Mouse (Mus musculus): ENCODE data around the gene Ccdc155.

Gene Ccdc155

GRCm38 (mm10) chr7:45144368-45145174 lies 60.1 kb downstream of the Ccdc155 start:
- DNase-seq (ENCODE audit: low read depth): no peak

GRCm38 (mm10) chr7:45141914-45142313 lies 62.8 kb downstream of the Ccdc155 start:
- DNase-seq (ENCODE audit: low read depth): no peak

DNA sequence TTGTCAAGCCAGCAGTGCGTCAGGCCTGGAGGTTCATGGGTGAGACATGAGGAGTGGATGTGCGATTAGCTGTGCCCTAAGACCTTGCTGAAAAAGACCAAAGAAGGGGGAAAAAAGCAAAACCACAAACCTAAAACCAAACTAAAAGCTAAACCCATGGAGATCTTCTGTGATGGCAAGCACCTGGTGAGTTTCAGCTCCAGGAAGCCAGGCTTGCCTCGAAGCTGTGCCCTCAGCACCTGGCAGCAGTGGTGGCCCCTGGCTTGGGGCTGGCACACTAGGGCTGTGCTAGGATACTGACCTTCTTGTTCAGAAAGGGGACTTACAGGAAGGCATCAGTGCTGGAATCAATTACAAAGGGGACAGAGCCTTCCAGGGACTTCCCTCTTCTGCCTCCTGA lies 63.4 kb downstream of the Ccdc155 start:
- no peak for DNase-seq (ENCODE audit: low read depth)

GRCm38 (mm10) chr7:45139904-45140723 lies 64.6 kb downstream of the Ccdc155 start:
- no peak for DNase-seq (ENCODE audit: low read depth)

DNA sequence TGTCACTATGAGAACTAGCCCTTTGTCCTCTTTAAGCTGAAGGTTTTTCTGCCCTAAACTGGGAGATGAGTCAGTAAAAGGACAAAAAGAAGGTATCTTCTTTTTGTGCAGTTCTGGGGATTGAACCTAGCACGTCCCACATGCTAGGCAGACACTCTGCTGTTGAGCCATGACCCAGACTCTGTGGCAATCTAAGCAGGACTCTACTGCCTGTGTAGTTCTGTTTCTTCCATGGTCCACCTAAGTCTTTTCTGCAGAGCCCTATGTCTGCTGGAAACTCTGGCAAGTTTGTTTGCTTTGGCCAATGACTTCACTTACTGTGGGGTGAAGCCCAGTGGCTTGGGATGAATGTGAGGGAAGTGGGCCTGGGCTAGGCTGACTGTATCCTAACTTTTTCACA lies 66.3 kb downstream of the Ccdc155 start:
- peak; percentile 43 for DNase-seq (ENCODE audit: low read depth)

GRCm38 (mm10) chr7:45137171-45138006 lies 67.3 kb downstream of the Ccdc155 start:
- DNase-seq (ENCODE audit: low read depth): peak; percentile 99

GRCm38 (mm10) chr7:45135993-45136567 lies 68.6 kb downstream of the Ccdc155 start, which contains the start of the genes Gm45713 and Flt3l:
TSS of gene Gm45713 (minus strand) at chr7:45136231.
TSS of gene Flt3l (minus strand) at chr7:45136432.
- DNase-seq (ENCODE audit: low read depth): peak; percentile 92

DNA sequence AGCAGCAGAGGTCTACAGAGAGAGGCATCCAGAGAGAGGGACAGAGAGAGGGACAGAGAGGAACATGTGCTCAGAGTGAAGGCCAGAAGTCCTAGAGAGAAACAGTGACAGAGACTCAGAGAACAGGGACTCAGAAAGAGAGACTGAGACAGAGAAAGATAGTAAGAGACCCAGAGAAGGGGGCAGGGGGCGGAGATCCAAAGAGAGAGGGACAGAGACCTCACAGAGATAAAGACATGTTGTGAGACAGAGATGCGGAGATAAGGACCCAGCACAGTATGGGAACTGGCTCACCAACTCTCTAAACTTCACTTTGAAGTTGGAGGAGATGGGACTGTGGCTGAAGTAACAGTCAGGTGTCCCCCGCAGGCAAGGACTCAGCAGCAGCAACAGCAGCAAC lies 69.3 kb downstream of the Ccdc155 start:
- DNase-seq (ENCODE audit: low read depth): peak; percentile 41

DNA sequence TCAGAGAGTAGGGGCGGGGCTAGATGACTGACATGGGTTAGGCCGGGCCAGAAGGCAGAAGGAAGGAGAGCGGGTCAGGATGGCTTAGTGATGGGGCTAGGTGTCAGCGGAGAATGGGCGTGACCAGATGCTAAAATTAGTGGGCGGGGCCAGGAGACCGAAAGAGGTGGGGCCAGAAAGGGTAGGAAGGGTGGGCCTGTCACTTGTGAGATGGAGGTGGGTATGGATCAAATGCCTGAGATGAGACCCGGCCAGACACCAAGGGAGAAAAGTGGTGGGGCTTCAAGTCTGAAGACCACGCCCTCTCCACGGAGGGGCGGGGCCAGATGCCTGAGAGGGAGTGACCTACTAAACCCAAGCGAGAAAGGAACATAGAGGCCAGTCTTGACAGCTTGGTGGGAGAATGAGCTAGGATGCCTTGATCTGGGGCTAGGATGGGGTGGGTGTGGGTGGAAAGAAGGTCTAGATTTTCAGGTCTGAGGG lies 70.1 kb downstream of the Ccdc155 start:
- DNase-seq (ENCODE audit: low read depth): peak; percentile 88

Measured in 416B (cell line).